Mouse (Mus musculus) ovary, postnatal 14 days (tissue): ENCODE results near the gene Zfand5.
"Not testable (repeated sequence)": the region's sequence is repeated elsewhere in the genome, so short reads cannot be mapped to it uniquely, and the experiment has no call there.

Experiments
- DNase-seq: peaks from one replicate; pipeline ENCODE4 v3.0.0; 2022; ENCODE audit warnings: low spot score

Gene Zfand5

DNA sequence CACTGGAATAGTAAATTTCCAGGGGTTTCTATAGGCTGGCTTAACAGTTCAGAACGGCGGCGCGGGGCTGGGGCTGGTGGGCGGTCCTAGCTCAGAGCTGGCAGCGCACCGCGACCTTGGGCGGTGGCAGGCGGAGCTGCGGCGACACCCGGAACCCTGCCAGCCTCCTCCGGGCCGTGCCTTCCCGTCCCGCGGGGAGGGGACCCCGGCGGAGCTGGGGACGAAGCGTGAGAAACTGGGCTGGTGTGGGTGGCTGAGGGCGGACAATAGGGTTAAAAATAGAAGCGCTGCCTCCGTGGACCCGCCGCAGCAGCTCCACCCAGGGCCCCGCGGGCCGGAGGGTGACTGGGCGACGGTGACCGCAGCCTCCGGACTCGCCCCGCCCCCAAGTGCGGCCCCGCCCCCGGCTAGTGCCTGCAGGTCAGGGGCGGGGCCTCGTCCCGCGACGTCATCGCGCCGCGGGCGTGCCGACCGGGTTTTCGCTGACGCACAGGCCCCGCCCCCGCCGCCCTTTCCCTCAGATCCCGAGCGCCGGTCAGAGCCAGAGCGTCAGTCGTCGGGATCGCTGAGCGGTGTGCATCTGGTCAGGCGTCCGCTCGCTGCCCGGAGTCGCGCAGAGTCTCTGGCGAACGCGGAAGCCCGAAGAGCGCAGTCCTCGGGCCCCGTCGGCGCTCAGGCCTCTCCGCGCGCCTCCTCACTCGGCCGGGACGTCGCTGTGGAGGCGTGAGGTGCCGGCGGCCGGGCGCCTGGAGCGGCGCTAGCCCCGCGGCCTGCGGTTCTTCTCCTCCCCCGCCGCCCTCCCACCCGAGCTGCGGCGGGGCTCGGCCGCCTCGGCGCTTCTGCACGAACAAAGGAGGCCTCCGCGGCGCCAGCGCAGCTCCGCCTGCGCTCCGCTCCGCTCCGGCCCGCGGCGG lies at the start of gene Zfand5:
Zfand5 (plus strand) TSS at position 538 of the 914 bp plus-strand sequence.
- DNase-seq, result peak; percentile 99

DNA sequence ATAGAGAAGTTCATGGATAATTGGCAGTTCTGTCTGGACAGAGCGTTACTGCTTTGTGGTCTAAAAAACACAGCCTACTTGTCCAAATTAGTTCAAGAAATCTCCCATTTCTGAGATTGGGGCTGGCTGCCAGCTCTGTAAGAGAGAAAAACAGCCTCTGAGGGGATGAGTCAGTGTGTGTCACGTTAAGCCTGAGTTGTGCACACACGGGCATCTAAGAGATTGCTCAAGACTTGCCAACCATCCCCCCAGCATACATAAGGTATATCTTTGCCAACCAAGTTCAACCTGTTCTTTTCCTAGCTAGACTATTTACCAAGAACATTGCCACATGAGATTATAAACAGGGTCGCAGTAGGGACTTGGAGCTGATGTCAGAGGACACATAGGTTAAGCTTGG lies 44.9 kb upstream of the Zfand5 start:
- no peak for DNase-seq

- DNase-seq, result no peak
Measured at GRCm38 (mm10) chr19:21227754-21228153, 44.3 kb upstream of the Zfand5 start.

DNA sequence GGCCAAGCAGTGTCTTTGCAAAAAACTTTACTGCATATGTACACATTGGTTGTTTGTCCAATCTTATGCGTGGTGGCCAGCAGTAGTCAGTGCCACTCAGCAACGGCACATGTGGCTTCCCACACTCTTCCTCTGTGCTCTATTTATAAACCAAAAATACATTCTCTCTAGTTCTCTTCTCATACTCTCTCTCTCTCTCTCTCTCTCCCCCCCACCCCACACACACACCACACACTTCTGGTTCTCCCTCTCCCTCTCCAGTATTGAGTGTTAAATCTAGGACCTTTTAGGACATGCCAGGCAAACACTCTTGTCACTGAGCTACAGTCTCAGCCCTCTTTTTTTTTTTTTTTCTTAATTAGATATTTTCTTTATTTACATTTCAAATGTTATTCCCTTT lies 23.3 kb upstream of the Zfand5 start:
- DNase-seq, result not testable (repeated sequence)

DNA sequence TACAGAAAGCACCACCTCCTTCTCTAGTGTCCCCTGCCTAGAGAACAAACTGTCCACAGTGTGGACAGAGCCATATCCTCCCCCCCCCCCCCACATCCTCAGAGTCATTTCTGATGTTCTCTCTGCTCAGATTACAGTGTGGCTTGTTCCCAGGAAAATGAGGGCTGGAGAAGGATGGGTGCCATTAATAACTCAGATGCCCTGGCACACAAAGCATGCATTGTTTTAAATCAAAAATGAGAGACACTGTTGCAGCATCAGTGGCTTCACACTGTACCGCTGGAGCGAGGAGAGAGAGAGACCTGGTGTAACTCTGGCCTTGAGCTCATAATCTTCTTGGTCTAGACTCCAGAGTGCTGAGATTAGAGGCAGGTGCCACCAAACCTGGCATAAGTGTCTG lies 18.2 kb upstream of the Zfand5 start:
- DNase-seq, result no peak

DNA sequence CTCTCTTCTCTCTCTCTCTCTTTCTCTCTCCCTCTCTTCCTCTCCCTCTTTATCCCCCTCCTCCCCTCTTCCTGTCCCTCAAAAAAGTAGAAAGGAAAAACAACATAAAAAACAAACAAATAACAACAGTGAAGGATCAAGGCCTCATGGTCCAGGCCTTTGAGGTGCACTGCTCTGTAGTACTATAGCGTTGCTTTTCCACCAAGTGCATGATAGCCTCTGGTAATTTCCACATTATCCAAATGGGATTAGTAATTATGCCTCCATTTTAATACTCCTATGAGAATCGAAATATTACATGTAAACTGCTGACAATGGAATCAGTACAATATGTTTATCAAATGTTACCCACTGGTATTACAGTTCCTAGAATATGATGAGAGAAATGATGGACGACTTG lies 16.2 kb upstream of the Zfand5 start:
- DNase-seq, result no peak

- no peak for DNase-seq
Measured at GRCm38 (mm10) chr19:21259453-21259852, 12.6 kb upstream of the Zfand5 start.

GRCm38 (mm10) chr19:21260280-21260679 lies 11.8 kb upstream of the Zfand5 start:
- DNase-seq, result no peak

- no peak for DNase-seq
Measured at GRCm38 (mm10) chr19:21271186-21271585, 892 bp upstream of the Zfand5 start.

GRCm38 (mm10) chr19:21272655-21273284 lies 692 bp downstream of the Zfand5 start:
- DNase-seq, result peak; percentile 51

DNA sequence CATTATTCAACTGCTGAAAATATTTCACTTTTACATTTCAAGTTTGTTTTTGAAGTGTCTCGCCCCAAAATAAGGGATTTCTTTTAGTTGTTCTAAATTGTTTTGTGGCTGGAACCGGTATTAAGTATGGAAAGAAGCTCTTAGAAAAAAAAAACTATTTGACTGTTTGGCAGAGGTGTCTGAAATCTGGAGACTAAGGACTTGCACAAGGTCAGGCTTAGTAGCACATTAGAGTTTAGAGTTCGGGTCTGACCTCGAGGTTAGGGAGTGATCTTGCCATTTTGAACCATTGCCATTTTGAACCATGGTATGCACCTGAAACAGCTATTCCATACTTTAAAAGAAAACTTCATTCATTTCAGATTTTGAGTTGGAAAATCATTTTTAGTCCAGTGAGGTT lies 1.4 kb downstream of the Zfand5 start:
- DNase-seq, result no peak

- peak; percentile 11 for DNase-seq
Measured at GRCm38 (mm10) chr19:21274181-21274591, 2.1 kb downstream of the Zfand5 start.

GRCm38 (mm10) chr19:21274714-21275113 lies 2.6 kb downstream of the Zfand5 start:
- no peak for DNase-seq

DNA sequence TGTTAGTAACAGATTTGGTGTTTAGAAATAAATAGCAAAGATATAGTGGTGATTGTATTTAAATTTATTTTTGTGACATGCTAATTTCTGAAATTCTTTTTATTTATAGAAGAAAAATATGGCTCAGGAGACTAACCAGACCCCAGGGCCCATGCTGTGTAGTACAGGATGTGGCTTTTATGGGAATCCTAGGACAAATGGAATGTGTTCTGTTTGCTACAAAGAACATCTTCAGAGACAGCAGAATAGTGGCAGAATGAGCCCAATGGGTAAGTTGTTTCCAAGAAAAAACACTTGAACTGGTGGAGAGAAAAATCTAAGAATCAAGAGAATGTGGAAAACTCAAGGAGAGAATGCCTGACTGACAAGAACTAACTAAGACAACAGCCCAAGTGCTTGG lies 4.2 kb downstream of the Zfand5 start:
- no peak for DNase-seq

GRCm38 (mm10) chr19:21286421-21287097 lies 14.5 kb downstream of the Zfand5 start:
- no peak for DNase-seq

DNA sequence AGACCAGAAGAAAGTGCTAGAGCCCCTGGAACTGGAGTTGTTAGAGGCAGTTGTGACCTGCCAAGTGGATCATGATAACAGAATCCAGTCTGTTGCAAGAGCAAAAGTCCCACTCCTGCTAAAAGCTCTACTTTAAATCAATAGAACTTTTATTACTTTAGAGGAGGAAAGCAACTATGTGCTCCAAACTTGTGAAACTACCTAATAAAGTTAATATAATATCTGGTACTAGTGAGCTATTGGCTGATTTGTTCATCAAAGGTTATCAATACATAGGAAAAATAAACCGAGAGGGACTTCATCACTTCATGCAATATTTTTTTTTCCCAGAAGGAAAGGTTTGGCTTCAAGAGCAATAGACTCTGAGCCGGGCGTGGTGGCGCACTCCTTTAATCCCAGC lies 25.3 kb downstream of the Zfand5 start:
- DNase-seq, result no peak

GRCm38 (mm10) chr19:21301787-21302186 lies 29.7 kb downstream of the Zfand5 start:
- DNase-seq, result no peak

DNA sequence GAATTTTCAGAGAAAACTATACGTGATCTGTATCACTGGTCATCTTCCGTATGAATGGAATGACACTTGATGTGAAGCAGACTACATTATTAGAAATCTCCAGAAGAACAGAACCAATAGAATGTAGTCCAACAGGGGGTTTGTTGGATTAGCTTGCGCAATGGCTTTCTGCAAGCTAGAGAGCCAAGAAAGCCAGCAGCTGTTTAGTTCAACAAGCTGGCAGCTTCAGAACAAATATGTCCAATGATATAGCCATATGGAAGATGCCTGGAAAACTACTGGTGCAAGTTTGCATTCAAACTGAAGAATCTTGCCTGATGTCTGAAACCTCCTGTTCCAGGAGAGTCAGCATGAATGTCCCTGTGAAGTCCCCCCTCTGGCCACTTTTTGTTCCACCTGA lies 35.7 kb downstream of the Zfand5 start:
- no peak for DNase-seq

- not testable (repeated sequence) for DNase-seq
Measured at GRCm38 (mm10) chr19:21310364-21310763, 38.3 kb downstream of the Zfand5 start.

GRCm38 (mm10) chr19:21315701-21316100 lies 43.6 kb downstream of the Zfand5 start:
- DNase-seq, result no peak

DNA sequence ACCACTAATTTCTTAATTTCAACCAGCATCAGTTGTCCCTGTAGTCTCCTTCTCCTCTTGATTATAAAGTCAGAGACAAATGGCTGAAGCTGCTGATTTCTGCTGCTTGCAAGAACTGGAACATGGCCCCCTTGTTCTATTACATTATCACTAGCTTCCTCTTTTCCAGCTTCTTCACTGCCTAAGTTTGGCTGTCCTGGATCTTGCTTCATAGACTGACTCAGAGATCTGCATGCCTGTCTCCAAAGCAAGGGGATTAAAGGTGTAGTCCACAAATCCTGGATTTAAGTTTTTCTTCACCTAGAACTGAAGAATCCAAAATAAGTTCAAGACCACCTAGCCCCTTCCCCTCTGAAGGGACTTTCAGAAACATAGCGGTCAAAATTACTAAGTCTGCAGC lies 47.5 kb downstream of the Zfand5 start:
- no peak for DNase-seq

- DNase-seq, result no peak
Measured at GRCm38 (mm10) chr19:21325333-21325732, 53.3 kb downstream of the Zfand5 start.

GRCm38 (mm10) chr19:21328951-21329350 lies 56.9 kb downstream of the Zfand5 start:
- no peak for DNase-seq
